Mouse (Mus musculus) c-Kit-negative CD71-positive TER-119-positive erythroid progenitor cells, embryonic 14.5 days (primary cell): ENCODE results near the gene Cdhr4.
A peak's percentile ranks its signal among the peaks of the same experiment; 100 is the strongest.
"Not testable (repeated sequence)": the region's sequence is repeated elsewhere in the genome, so short reads cannot be mapped to it uniquely, and the experiment has no call there.

Source experiments
- DNase-seq: peaks from one replicate; pipeline ENCODE4 v3.0.0-alpha.2; 2013; ENCODE audit warnings: low read depth, low spot score

The Cdhr4 gene

DNA sequence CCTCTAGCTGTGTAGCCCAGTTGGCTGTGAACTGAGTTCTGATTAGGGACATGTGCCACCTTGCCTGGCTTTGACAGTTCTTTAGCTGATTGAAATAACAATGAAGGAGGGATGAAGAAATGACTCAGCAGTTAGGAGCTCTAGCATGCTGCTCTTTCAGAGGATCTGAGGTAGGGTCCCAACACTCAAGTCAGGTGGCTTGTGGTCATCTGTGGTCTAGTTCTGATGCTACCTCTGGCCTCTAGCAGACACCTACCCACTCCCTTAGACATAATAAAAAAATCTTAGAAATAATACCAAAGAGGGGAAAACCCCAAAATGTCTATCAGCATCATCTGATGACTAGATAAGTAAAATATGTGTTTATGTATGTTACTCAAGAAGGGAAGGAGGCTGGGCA is 18.1 kb downstream of the Cdhr4 start:
- no peak for DNase-seq

DNA sequence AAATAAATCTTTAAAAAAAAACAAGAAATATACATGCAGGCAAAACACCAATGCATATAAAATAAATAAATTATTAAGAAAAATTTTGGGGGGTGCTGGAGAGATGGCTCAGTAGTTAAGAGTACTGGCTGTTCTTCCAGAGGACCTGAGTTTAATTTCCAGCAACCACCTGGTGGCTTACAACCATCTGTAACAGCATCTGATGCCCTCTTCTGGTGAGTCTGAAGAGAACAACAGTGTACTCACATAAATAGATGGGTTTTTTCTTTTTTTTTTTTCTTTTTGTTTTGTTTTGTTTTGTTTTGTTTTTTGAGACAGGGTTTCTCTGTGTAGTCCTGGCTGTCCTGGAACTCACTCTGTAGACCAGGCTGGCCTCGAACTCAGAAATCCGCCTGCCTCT is 21.3 kb downstream of the Cdhr4 start:
- DNase-seq: not testable (repeated sequence)

DNA sequence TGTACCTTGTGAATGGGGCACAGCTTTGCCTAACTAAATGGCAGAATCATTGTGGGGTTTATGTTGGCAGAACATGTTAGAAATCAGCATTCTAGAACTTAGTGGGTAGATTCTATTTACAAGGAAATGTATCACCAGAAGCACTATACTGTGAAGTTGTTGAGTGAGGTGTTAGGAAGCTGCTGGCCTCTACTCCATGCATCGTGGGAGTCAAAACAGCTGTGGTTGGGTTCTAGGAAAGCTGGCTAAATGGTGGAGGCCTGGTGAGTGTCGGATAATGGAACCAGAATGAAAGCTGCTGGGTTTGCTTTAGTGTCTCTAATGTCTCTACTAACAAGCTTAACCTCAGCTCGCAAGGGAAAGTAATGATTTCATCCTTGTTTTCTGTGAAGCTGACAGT is 24.8 kb downstream of the Cdhr4 start:
- no peak for DNase-seq

DNA sequence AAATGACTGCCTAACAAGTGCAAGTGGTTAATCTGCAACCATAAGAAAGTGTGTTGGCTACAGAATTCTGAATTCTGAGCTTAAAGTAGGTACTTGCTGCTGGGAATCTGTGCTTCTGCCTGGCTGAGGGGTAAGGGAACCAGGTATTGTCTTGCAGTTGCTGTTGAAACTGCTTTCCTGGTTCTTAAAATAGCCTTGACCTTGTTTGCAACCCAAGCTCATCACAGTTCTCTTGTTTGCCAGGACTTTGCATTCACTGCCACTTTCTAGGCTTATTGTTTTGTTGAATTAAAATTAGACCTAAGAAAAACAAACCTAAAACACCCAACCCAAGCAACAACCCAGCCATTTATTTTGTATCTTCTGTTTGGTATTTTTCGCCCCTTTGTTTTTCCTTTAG is 28.4 kb downstream of the Cdhr4 start:
- DNase-seq: no peak

DNA sequence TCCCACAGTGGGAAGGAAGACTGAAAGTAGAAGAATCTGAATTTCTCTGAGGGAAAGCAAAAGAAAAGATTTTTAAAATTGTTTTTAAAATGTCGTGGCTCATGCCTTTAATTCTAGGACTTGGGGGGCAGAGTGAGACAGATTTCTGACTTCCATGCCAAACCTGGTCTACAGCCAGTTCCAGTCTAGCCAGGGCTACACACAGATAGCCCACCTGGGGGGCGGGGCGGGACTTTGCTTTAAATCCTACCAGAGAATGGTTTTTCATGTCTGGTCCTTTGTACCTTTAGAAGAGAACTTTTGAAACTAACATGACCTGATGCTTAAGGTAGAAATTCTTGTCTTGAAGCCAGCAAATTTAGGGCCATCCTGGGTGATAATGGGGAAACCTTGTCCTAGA is 30.9 kb downstream of the Cdhr4 start:
- no peak for DNase-seq

DNA sequence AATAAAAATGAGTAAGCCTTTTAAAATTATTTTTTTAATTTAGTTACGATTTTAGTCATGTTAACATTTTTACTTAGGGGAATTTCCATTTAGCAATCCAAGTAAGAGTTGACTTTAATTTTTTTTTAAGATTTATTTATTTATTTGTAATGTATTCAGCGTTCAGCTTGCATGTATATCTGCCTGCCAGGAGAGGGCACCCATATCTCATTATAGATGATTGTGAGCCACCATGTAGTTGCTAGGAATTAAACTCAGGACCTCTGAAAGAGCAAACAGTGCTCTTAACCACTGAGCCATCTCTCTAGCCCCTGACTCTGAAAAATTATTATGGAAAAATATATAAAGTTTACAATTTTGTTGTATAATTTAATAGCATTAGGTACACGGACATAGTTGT is 34.3 kb downstream of the Cdhr4 start:
- no peak for DNase-seq

DNA sequence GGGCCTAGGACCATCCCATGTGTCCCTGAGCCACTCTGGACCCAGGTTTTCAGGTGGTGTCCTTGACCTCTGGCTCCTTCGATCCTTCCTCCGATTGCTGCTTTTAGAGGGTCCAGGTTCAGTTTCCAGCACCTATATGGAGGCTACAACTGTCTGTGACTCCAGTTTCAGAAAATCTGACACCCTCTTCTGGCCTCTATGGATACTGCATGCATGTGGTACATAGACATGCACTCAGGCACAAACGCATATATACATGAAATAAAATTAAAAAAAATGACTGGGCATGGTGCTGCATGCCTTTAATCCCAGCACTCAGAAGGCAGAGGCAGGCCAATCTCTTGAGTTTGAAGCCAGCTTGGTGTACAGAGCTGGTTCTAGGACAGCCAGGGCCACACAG is 35.6 kb downstream of the Cdhr4 start:
- DNase-seq: no peak

DNA sequence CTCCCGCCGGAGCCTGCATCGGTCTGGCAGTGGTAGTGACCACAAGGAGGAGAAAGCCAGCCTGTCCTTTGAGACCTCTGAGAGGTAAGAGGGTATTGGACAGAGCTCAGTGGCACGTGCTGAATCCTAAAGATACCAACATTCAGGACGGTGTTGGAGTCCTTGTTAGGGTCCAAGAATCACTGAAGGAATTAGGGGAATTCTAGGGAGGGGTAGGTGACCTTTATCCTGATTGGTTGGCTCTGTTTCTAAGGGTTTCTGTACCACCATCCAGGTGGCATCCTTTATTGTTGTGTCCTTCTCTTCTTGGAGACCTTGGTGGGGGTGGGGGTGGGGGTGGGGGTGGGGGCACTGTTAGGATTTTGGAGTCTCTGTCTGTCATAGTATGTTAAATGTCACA is 39.8 kb downstream of the Cdhr4 start:
- no peak for DNase-seq

DNA sequence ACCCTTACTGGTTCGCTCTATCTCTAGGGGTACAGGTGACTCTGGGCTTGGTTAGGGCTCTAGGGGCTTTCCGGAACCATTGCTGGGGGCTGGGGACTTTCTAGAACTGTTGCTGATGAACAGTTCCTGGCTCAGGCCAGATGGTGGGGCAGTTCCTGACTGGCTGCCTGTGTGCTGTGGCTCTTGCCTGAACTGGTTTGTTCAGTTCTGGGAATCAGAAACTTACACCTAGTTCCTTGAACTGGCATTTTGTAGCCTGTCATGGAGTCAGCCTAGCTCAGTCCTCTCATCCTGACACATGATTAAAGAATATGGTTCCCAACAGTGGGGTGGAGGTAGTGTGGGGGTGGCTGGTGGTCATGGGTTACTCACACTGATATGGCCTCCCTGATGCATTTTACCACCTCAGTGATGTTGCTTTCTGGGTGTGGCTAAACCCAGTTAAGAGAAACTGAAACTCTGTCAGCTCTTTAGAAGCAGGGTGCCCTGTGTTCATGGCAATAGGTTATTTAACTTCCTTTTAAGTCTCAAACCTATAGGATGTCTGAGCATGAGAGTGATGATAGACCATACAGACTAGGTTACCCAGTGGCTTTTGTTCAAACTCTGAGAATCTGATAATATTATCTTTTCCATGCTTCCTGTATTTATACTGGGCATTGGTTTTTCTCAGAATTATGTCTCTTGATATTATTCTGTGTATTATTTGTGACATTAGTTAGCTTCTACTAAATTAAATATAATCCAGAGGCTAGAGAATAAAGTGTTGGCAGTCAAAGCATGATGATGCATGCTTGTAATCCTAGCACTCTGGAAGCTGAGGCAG is 43.2 kb downstream of the Cdhr4 start:
- DNase-seq: no peak

DNA sequence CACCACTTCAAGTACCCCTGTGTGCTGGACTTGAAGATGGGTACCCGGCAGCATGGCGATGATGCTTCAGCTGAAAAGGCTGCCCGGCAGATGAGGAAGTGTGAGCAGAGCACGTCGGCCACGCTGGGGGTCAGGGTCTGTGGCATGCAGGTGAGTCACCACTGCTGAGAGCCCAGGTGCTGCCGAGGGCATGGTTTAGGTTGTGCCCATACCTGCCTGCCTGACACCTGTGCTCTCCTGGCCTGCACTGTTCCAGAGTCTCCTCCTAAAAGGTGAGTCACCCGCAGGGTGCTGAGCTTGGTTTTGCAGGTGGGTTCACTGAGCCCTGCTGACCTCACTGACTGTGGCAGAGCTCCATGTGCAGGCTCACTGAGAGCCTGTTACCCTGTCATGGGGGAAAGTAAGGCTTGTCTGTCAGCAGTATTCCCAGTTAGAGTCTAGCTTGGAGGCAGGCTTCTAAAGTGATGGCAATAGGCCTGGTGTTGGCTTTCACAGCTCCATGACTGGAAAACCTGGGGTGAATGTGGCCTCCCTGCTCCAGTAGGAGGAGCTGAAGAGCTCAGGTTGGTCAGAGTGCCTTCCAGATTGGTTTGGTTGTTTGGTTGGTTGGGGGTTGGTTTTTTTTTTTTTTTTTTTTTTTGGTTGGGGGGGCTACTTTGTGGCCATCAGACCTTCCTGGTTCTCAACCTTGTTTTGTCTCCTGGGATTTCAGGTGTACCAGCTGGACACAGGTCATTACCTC is 52.6 kb downstream of the Cdhr4 start:
- no peak for DNase-seq

DNA sequence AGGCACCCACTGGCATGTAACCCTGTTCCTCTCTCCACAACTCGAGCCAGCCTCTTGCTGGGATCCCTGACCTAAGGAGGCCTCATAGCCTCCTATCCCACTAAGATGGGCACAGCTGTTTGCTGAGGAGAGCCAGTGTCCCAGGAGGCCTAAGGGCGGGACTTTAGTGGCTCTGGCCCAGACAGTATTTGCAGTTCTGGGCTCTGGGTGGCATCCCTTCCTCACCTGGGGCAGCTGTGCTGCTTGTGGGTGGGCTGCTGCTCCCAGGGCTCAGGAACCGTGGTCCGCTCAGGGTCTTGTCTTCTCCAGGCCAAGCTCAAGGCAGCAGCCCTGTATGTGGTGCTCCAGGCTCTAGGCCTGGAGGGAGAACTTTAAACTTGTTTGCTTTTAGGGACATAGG is 54.3 kb downstream of the Cdhr4 start:
- DNase-seq: no peak

DNA sequence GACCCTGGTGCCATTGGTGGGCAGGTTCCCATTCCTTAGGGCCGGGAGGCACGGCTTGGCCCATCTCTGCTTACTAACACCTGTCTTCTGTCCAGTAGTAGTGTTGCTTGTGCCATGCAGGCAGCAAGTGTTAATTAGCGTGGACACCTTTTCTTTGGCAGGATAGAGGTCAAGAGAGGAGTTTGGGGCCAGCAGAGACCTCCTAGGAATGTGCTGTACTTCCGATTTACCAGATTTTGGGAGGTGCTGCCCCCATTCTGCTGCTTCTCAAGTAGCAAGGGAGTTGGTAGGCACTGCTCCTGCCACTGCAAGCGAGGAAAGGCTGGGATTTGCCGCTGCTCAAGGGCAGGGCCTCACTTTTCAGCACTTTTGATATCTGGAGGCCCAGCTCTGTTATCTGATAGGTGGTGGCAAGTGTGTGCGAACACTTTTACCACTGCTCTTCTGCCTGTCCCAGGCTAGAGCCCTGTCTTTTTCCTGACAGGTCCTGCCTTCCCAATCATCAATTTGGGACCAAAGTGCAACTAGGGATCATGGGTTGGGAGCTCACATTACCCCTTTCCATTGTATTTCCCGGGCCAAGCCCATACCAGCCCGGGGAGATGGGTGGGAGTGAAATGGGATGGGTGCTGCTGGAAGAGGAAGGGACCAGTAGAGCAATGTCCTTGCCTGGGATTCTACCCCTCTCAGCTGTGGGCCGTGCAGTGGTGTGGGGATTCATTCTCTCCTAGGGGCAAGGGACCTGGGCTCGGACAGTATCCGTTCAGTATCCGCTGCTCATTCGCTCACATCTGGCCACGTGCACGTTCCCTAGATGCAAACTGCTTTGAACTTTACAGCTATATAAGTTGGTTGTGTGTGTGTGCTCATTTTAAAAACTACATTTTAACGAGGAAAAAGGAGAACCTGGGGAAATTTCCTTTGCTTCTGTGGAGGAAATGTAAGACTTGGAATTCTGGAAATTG is 55.6 kb downstream of the Cdhr4 start:
- no peak for DNase-seq

DNA sequence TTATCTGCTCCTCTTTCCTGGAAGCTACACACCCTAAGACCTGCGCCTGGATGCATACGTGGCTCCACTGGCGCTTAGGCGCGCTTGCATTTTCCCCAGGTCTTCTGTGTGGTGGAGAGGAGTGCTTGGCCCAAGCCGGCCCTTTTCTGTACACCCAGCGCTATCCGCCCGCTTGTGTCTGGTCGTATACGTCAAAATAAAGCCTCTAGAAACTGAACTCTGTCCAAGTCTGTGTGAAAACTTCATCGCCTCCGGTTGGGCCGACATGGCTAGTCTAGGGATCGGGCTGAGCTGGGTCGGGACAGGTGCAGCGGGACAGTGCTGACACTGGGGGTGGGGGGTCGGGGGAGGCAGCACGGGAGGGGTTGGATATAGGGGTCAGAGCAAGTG is 56.3 kb downstream of the Cdhr4 start:
- DNase-seq: no peak

DNA sequence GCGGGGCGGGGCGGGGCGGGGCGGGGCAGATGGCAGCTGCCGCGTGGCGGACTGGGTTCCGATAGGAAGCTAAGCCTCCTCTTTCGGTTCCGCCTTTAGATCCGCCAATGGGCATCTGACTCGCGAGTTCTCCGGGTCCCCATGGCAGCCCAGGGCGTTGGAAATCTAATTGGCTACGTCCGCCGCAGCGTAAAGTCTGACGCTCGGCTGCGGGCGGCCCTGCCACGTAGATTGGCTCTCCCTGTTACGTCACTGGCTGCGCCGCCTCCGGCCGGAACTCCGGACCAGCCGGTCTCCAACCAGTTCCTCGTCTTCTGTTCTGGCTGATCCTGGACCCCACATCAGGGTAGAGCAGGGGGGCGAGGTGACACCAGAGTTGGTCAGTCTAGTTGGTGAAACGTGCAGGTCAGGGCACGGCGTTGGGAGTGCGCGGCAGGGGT is 56.7 kb downstream of the Cdhr4 start, which contains the start of gene Gmppb:
Gene Gmppb (plus strand): TSS at position 227 of the 440 bp plus-strand sequence.
- DNase-seq: peak; percentile 91
